Mouse (Mus musculus) liver, embryonic 13.5 days (tissue): ENCODE data around the gene Fam227a. TPM values are rescaled to one million over a fixed set of nuclear protein-coding genes. Genes with fewer than 3 reads are reported as not detected.
"Not testable (repeated sequence)": the region's sequence is repeated elsewhere in the genome, so short reads cannot be mapped to it uniquely, and the experiment has no call there.

ENCODE experiments used
- ATAC-seq: fragments of 200-750 bp; cut with Nextera tagmentation; 2 replicates; pipeline ENCODE4 v1.8.0; 2017; ENCODE audit warnings: low read depth, mild to moderate bottlenecking, moderate number of reproducible peaks, moderate library complexity
- DNase-seq: peaks from one replicate; pipeline ENCODE4 v3.0.0; 2022
- H3K27ac ChIP-seq: fragments of 300-500 bp; sonication (generic); 2 replicates; pipeline ENCODE4 v1.5.1; 2015; ENCODE audit warnings: moderate library complexity, mild to moderate bottlenecking, inconsistent platforms
- H3K27me3 ChIP-seq: fragments of 300-500 bp; sonication (generic); 2 replicates; pipeline ENCODE4 v1.6.1; 2015; ENCODE audit warnings: mild to moderate bottlenecking, inconsistent platforms
- H3K36me3 ChIP-seq: fragments of 300-500 bp; sonication (generic); 2 replicates; pipeline ENCODE4 v1.6.1; 2015; ENCODE audit warnings: mild to moderate bottlenecking, inconsistent platforms
- H3K4me1 ChIP-seq: fragments of 300-500 bp; sonication (generic); replicated peaks from 2 replicates; pipeline ENCODE4 v1.6.1; 2015; ENCODE audit warnings: inconsistent platforms
- H3K4me2 ChIP-seq: fragments of 300-500 bp; sonication (generic); 2 replicates; pipeline ENCODE4 v1.6.1; 2015; ENCODE audit warnings: inconsistent platforms, mild to moderate bottlenecking, moderate library complexity
- H3K4me3 ChIP-seq: fragments of 300-500 bp; sonication (generic); replicated peaks from 2 replicates; pipeline ENCODE4 v1.5.1; 2015; ENCODE audit warnings: mild to moderate bottlenecking, inconsistent platforms
- H3K9ac ChIP-seq: fragments of 300-500 bp; sonication (generic); 2 replicates; pipeline ENCODE4 v1.6.1; 2015; ENCODE audit warnings: mild to moderate bottlenecking, inconsistent platforms
- H3K9me3 ChIP-seq: fragments of 300-500 bp; sonication (generic); replicated peaks from 2 replicates; pipeline ENCODE4 v1.6.1; 2016; ENCODE audit warnings: inconsistent platforms
- WGBS: fragments of 180-500 bp; shearing (Covaris S2); methylation state at CpG from one replicate; pipeline ENCODE4 v1.1.7; 2015; ENCODE audit not compliant: insufficient replicate concordance; 5-methylcytosine and 5-hydroxymethylcytosine counted together
- polyA plus RNA-seq: library from polyadenylated mRNA; unstranded; fragments of >200 nt; fragmentation: Nextera tagmentation; extraction: Ambion mirVana; gene quantifications from 2 replicates; pipeline ENCODE4 v1.2.1, GENCODE M21; 2015

Gene Fam227a
- polyA plus RNA-seq, 1 experiment from 2014 or later = 0.39 TPM

GRCm38 (mm10) chr15:79683707-79684465 lies 25.1 kb upstream of the Fam227a start:
- peak overlapping the region; percentile 91 for H3K4me3 ChIP-seq
- no peaks in the 10 kb centered on the region for H3K27me3 ChIP-seq
- H3K4me2 ChIP-seq = peak overlapping the region; percentile 87
- peak overlapping the region; percentile 97 for H3K27ac ChIP-seq
- DNase-seq (no peak), ATAC-seq (no peak)
- H3K9me3 ChIP-seq = no peaks in the 10 kb centered on the region
- H3K4me1 ChIP-seq = peaks cover 79% of the 10 kb centered on the region
- 51% methylated on average over 19 of the region's 19 CpGs for WGBS
- peaks cover 21% of the 10 kb centered on the region for H3K36me3 ChIP-seq
- H3K9ac ChIP-seq = peak overlapping the region; percentile 99

DNA sequence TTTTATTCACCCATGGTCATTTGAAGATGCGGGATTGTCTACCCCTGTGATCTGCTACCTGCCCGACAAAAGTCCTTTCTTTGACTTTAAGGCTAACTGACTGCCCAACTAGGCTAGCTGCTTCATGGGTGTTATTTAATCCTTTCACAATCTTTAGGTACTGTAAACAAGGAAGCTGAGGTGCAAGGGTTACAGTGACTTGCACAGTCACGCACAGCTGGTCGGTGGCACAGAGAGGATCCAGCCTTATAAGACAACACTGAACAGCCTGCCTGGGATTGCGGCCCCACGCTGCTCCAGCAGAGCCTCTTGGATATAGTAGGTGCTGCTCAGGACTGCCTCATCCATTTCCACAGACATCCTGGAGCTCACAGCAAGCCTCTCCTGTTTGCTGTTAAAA lies 24.4 kb upstream of the Fam227a start:
- peak overlapping the region; percentile 97 for H3K27ac ChIP-seq
- H3K4me2 ChIP-seq = peak overlapping the region; percentile 87
- no peaks in the 10 kb centered on the region for H3K9me3 ChIP-seq
- H3K4me3 ChIP-seq = peak overlapping the region; percentile 91
- peaks cover 26% of the 10 kb centered on the region for H3K36me3 ChIP-seq
- DNase-seq = no peak
- H3K9ac ChIP-seq = peak overlapping the region; percentile 99
- ATAC-seq = no peak
- H3K4me1 ChIP-seq = peaks cover 80% of the 10 kb centered on the region
- WGBS = 71% methylated on average over 6 of the region's 6 CpGs
- H3K27me3 ChIP-seq = no peaks in the 10 kb centered on the region

DNA sequence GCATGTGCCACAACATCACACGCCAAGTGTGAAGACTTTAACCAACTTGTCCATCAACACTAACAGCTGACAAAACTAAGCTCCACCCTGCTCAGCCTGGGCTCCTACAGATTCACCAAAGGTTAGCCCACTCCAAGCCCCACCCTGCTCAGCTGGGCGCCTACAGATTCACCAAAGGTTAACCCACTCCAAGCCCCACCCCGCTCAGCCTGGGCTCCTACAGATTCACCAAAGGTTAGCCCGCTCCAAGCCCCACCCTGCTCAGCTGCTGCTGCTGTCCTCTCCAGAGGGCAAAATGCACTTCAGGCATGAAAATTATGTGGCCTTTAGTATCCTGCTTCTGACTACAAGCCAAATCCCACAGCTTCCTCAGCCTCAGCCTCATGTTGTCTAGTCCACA lies 23.2 kb upstream of the Fam227a start:
- H3K4me3 ChIP-seq = 0 out of 2 replicates have a peak overlapping the region, but pooled peaks have one; percentile 91
- WGBS = 49% methylated on average over 4 of the region's 4 CpGs
- peak; percentile 52 for ATAC-seq
- H3K4me2 ChIP-seq = peak overlapping the region; percentile 87
- peaks cover 38% of the 10 kb centered on the region for H3K36me3 ChIP-seq
- H3K9me3 ChIP-seq = no peaks in the 10 kb centered on the region
- H3K27ac ChIP-seq = peak overlapping the region; percentile 97
- DNase-seq = peak; percentile 55
- peak overlapping the region; percentile 99 for H3K9ac ChIP-seq
- no peaks in the 10 kb centered on the region for H3K27me3 ChIP-seq
- H3K4me1 ChIP-seq = peaks cover 88% of the 10 kb centered on the region

DNA sequence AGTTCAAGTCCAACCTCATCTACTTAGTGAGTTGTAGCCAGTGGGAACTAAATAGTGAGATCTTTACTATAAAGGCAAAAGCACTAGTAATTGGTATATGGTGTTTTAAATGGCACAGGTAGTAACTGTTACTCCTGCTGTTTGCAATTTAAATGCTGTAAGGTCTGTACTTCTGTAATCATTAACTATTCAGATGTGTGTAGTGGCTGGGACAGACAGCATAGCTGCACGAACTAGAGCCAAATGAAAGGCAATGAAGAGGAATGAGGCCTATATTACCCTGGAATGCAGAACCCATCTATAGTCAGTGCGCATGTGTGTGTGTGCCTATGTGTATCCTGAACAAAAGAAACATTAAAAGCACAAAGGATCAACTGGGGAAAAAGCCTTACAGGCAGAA lies 19.2 kb upstream of the Fam227a start:
- H3K4me1 ChIP-seq = peaks cover 50% of the 10 kb centered on the region
- H3K9ac ChIP-seq = no peak overlapping the region
- H3K4me3 ChIP-seq = no peak overlapping the region
- no peaks in the 10 kb centered on the region for H3K27me3 ChIP-seq
- no peak for ATAC-seq
- 81% methylated on average over 2 of the region's 2 CpGs for WGBS
- no peak for DNase-seq
- H3K9me3 ChIP-seq = no peaks in the 10 kb centered on the region
- H3K36me3 ChIP-seq = peaks cover 78% of the 10 kb centered on the region
- H3K27ac ChIP-seq = 0 out of 2 replicates have a peak overlapping the region, but pooled peaks have one; percentile 15
- H3K4me2 ChIP-seq = no peak overlapping the region

DNA sequence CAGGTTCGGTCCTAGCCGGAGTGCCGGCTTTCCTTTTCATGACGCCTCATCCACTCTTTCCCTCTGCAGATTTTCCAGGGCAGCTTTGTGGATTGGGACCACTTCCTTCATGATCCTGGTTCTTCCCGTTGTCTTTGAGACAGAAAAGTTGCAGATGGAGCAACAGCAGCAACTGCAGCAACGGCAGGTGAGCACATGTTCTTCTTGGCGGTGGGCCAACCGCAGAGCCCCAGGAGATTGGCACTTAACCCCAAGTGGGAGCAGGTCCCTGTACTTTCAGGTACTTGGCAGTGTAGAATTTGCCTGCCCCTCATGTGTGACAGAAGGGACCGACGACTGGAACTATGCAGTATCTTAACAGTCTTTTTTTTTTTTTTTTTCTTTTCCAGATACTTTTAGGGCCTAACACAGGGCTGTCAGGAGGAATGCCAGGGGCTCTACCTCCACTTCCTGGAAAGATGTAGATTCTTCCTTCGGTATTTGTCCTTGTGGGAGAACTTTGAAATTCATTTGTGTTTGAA lies 13.1 kb upstream of the Fam227a start:
- peak overlapping the region; percentile 91 for H3K4me3 ChIP-seq
- H3K4me1 ChIP-seq = peaks cover 30% of the 10 kb centered on the region
- H3K4me2 ChIP-seq = peak overlapping the region; percentile 79
- not testable (repeated sequence) for H3K9me3 ChIP-seq, DNase-seq, H3K27me3 ChIP-seq, H3K27ac ChIP-seq, ATAC-seq
- H3K9ac ChIP-seq = peak overlapping the region; percentile 91
- peaks cover 55% of the 10 kb centered on the region for H3K36me3 ChIP-seq
- 74% methylated on average over 11 of the region's 11 CpGs for WGBS

DNA sequence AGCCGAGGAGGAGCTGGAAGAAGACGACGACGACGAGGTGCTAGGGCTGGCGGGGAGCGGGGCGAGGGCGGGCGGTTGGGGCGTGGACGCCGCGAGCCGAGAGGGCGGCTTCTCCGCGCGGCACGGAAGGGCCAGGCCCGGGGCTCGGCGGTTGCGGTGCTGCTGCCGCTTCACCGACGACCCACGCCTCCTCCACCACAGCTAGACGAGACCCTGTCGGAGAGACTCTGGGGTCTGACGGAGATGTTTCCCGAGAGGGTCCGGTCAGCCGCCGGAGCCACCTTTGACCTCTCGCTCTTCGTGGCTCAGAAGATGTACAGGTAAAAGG lies 12.2 kb upstream of the Fam227a start:
- no peaks in the 10 kb centered on the region for H3K27me3 ChIP-seq
- ATAC-seq = peak; percentile 70
- peak overlapping the region; percentile 91 for H3K9ac ChIP-seq
- H3K4me1 ChIP-seq = peaks cover 30% of the 10 kb centered on the region
- H3K27ac ChIP-seq = peak overlapping the region; percentile 85
- H3K4me3 ChIP-seq = peak overlapping the region; percentile 91
- no peaks in the 10 kb centered on the region for H3K9me3 ChIP-seq
- WGBS = 1% methylated on average over 37 of the region's 37 CpGs
- no peak for DNase-seq
- H3K36me3 ChIP-seq = peaks cover 50% of the 10 kb centered on the region
- H3K4me2 ChIP-seq = peak overlapping the region; percentile 79

DNA sequence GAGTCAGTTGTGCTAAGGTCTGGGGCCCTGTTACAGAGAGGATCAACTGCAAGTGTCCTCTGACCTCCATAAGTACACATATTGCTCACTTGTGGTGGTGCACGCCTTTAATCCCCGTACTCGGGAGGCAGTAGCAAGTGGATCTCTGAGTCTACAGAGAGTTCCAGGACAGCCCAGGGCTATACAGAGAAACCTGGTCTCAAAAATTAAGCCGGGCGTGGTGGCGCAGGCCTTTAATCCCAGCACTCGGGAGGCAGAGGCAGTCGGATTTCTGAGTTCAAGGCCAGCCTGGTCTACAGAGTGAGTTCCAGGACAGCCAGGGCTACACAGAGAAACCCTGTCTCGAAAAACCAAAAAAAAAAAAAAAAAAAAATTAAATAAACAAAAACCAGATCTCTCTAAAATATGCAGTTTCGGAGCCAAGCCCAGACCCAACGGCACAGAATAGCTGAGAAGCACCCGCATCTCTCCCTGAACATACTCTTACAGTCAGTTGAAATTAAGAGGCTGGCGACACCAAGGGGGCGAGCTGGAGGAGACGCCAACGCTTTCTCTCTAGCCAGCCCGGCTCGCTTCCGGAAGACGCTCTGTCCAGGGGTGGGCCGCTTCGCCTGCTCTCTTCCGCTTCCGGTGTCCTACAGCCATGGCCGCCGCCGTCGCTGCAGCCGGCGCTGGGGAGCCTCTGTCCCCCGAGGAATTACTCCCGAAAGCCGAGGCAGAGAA lies 11.7 kb upstream of the Fam227a start, which contains the start of gene Tomm22:
Gene Tomm22, plus strand, starts transcription at position 613 of the 723 bp plus-strand sequence.
- Histone ChIP-seq H3K9me3 (no peaks in the 10 kb centered on the region), H3K27ac (peak within 1 kb of the TSS; percentile 85), H3K36me3 (peaks cover 50% of the 10 kb centered on the region), H3K4me1 (peaks cover 30% of the 10 kb centered on the region), H3K9ac (peak within 1 kb of the TSS; percentile 91), H3K27me3 (no peaks in the 10 kb centered on the region), H3K4me3 (peak within 1 kb of the TSS; percentile 91), H3K4me2 (peak within 1 kb of the TSS; percentile 79)
- WGBS = 17% methylated on average over 33 of the region's 33 CpGs
- DNase-seq (peak; percentile 85), ATAC-seq (peak; percentile 98)

DNA sequence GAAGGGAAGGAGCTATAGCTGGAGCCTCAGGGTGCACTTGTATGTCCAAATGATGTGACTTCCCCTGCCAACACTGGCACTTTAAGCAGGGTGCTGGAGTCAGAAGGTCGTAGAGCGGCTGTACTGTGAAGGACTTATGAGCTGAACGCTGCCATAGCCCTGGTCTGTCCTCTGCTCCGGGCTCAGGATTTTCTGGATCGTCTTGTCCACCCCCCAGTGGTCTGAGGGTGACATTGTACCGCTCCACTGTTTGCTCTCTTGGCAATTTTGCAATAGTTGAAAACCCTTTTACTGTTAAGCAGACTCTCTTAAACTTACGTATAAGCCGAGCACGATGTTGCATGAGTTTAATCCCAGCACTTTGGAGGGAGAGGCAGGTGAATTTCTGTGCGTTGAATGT lies 10.4 kb upstream of the Fam227a start:
- DNase-seq = no peak
- WGBS = 75% methylated on average over 10 of the region's 10 CpGs
- H3K27me3 ChIP-seq = no peaks in the 10 kb centered on the region
- H3K4me3 ChIP-seq = no peak overlapping the region
- no peak overlapping the region for H3K4me2 ChIP-seq
- H3K36me3 ChIP-seq = peaks cover 38% of the 10 kb centered on the region
- H3K4me1 ChIP-seq = peaks cover 30% of the 10 kb centered on the region
- no peak overlapping the region for H3K27ac ChIP-seq
- H3K9ac ChIP-seq = no peak overlapping the region
- no peaks in the 10 kb centered on the region for H3K9me3 ChIP-seq
- ATAC-seq = no peak

DNA sequence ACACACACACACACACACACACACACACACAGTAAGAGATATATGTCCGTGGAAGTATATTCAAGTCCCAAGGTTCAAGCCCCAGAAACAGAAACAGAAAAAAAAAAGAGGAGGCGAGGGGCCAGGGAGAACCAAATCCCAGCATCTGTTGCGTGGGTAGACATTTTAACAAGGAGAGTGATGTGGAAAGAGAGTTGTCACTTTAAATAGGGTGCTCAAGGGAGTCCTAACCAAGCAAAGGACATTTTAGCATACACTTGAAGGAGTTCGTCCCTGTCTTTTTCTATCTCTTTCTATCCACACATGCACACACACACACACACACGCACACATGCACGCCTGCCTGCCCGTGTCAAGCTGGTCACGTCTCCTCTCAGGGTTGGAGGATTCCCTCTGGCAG lies 5.9 kb upstream of the Fam227a start:
- no peak overlapping the region for H3K27ac ChIP-seq
- no peaks in the 10 kb centered on the region for H3K27me3 ChIP-seq
- no peak overlapping the region for H3K4me2 ChIP-seq
- no peak for ATAC-seq
- no peak overlapping the region for H3K4me3 ChIP-seq
- peaks cover 16% of the 10 kb centered on the region for H3K4me1 ChIP-seq
- no peaks in the 10 kb centered on the region for H3K9me3 ChIP-seq
- peaks cover 21% of the 10 kb centered on the region for H3K36me3 ChIP-seq
- WGBS = 81% methylated on average over 8 of the region's 8 CpGs
- no peak overlapping the region for H3K9ac ChIP-seq
- DNase-seq = no peak

DNA sequence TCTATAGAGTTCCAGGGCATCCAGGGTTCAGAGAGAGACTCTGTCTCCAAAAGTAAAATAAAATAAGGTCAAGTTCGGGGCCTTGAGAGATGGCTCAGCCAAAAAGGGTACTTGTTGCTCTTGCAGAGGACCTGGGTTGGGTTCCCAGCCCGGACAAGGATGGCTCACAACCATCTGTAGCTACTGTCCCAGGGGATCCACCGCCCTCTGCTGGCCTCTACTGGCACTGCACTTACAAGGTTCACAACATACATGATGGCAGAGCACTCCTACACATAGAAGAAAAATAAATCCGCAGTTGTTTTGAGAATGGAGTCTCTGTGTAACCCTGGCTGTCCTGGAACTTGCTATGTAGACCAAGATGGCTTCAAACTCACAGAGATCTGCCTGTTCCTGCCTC lies 3.1 kb upstream of the Fam227a start:
- no peaks in the 10 kb centered on the region for H3K9me3 ChIP-seq
- H3K4me1 ChIP-seq = peaks cover 19% of the 10 kb centered on the region
- no peaks in the 10 kb centered on the region for H3K27me3 ChIP-seq
- H3K27ac ChIP-seq = no peak overlapping the region
- no peak for ATAC-seq
- no peak overlapping the region for H3K4me3 ChIP-seq
- peak; percentile 45 for DNase-seq
- H3K36me3 ChIP-seq = peaks cover 19% of the 10 kb centered on the region
- no peak overlapping the region for H3K9ac ChIP-seq
- H3K4me2 ChIP-seq = no peak overlapping the region
- WGBS = 67% methylated on average over 4 of the region's 4 CpGs

DNA sequence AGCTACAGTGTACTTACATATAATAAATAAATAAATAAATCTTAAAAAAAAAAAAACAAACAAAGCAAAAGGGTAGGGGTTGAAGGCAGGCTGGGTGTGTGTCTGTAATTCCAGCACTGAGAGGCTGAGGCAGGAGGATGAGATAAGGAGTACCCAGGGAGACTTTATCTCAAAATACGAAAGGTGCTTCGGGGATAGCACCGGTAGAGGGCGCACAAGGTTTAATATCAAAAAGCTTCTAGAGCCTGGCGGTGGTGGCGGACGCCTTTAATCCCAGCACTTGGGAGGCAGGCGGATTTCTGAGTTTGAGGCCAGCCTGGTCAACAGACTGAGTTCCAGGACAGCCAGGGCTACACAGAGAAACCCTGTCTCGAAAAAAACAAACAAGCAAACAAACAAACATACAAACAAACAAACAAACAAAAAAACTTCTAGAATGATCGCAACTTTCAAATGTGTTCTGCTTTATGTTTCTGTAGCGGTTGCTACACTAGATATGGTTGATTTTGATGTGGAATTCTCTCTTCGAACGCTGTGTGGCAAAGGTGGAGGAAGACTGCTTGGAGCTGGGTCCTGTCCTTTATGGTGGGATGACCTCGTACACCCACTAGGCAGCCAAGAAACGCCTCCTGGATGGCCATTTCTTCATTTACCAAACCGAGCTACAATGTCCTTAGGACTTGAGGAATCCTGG lies 772 bp downstream of the Fam227a start:
- 2% methylated on average over 16 of the region's 16 CpGs for WGBS
- H3K4me2 ChIP-seq = peak overlapping the region; percentile 85
- H3K36me3 ChIP-seq = peaks cover 9% of the 10 kb centered on the region; the same call in 1 of the 2 replicates
- H3K27me3 ChIP-seq = no peaks in the 10 kb centered on the region
- peak overlapping the region; percentile 84 for H3K9ac ChIP-seq
- ATAC-seq = peak; percentile 59
- peak overlapping the region; percentile 84 for H3K27ac ChIP-seq
- H3K4me3 ChIP-seq = peak overlapping the region; percentile 78
- no peaks in the 10 kb centered on the region for H3K9me3 ChIP-seq
- H3K4me1 ChIP-seq = peaks cover 19% of the 10 kb centered on the region
- peak; percentile 87 for DNase-seq
